Mouse (Mus musculus): Measurements from ENCODE around the gene Pdia3. TPM values are rescaled to one million over a fixed set of nuclear protein-coding genes. Genes with fewer than 3 reads are reported as not detected.
"Not testable (repeated sequence)": the region's sequence is repeated elsewhere in the genome, so short reads cannot be mapped to it uniquely, and the experiment has no call there.

Pdia3 gene
- total and polyA plus RNA-seq, 3 experiments = 385 to 1,644 (median 421) TPM

DNA sequence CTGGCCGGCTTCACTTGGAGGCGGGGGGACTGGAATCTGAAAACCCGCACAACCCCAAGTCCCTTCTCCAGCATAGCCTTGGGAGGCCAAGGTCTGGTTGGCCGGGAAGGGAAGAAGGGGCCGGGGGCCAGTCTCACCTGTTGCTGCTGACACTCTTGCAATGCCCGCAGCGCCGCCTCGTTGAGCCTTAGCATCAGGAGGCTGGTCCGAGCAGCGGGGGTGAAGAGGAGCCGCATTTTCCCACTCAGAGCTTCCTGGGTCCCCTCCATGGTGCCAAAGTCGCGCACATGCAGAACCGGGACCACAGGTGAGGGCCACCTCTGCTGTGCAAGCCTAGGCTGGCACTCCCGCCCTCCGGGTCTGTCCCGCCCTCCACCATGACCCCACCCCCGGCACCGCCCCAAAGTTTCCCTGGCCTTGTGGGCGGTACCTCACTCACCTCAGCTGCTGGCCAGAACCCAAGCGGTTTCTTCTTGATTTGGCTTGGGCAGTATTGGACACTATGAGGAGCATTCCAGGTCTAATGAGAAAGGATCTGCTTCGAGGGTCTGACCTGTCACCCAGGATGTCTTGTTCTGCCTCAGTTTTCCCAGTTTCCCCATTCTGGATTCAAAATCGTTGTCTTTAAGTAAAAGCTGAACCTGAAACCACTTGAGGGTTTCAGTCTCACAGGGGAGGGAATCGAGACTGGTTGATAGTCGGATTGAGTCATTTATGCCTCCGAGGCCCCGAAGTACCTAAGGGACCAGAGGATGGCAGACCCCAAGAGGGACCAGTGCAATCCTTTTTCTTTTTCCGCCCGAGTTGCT, 28.9 kb downstream of the Pdia3 start:
- peak; percentile 88 for DNase-seq

- DNase-seq = no peak
Observed at GRCm38 (mm10) chr2:121443068-121443349, 29.4 kb downstream of the Pdia3 start.

DNA sequence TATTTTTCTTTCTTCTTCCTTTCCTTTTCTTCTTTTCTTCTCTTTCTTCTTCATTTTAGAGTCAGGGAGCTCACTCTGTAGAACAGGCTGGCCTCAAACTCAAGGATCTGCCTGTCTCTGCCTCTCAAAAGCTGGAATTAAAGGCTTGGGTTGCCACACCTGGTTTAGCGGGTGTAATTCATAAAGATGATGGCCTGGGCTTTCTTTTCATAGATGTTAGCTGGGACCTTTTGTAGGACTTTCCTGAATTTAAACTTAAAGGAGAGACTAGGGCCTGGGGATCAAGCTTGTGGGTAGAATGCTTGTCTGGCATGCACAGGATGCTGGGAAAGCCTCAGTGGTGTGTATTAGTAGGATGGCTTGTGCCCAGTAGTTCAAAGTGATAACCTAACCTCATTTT, 30.6 kb downstream of the Pdia3 start, which contains the start of gene Ell3:
Gene Ell3, minus strand, starts transcription at position 101 of the 400 bp plus-strand sequence.
- DNase-seq = no peak

DNA sequence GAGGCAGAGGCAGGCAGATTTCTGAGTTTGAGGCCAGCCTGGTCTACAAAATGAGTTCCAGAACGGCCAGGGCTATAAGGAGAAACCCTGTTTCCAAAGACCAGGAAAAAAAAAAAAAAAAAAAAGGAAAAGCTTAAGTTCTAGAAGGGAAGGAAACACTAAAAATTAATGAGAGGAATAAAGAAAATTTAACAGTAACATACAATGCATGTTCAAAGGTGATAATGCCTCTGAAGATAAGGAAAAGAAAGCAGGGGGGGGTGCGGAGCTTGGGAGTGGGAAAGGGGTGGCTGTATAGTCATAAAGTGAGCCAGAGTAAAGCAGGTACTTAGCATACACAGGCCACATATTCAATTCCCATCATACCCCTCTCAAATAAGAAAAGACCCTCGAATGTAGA, 31.5 kb downstream of the Pdia3 start:
- no peak for DNase-seq

GRCm38 (mm10) chr2:121446506-121446905, 32.9 kb downstream of the Pdia3 start:
- DNase-seq = peak; percentile 48

DNA sequence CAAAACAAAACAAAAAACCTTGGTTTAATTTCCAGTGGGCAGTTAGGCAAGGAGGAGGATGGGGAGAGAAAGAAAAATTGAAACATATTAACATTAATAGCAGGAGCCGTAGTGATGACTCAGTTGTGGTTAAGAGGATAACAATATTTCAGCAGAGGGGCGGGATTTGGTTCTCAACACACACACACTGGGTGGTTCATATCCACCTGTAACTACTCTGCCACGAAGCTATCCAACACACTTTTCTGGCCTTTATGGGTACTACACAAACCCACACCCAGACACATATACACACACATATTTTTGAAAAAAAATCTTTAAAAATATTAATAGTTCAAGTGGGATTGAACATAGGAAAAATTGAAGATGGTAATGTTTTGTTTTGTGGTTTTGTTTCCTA, 33.4 kb downstream of the Pdia3 start:
- no peak for DNase-seq

DNA sequence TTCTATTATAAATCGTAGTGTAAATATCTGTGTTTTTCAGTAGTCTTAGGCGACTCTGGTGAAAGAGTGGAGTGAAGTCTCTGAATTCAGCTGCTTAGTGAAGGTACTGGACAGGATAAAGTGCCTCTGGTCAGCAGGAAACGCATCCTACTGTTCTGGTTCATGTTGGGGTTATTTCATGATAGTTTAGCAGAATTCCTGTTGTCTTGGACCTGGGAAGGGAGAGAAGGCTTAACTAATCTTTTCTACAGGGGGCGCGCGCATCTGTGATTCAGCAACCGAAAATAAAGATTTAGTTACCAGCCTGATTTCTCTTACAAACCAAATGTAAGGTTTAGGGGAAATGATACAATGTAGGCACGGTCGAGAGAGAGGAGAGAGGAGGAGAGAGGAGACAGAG, 34.6 kb downstream of the Pdia3 start:
- DNase-seq = peak; percentile 59

- peak; percentile 100 for DNase-seq
Observed at GRCm38 (mm10) chr2:121448739-121449535, 35.4 kb downstream of the Pdia3 start, which contains the start of gene Serf2. Gene Serf2, plus strand, starts transcription at chr2:121449195.

GRCm38 (mm10) chr2:121449545-121450011, 36.0 kb downstream of the Pdia3 start:
- no peak for DNase-seq

GRCm38 (mm10) chr2:121450093-121450492, 36.5 kb downstream of the Pdia3 start:
- peak; percentile 42 for DNase-seq

DNA sequence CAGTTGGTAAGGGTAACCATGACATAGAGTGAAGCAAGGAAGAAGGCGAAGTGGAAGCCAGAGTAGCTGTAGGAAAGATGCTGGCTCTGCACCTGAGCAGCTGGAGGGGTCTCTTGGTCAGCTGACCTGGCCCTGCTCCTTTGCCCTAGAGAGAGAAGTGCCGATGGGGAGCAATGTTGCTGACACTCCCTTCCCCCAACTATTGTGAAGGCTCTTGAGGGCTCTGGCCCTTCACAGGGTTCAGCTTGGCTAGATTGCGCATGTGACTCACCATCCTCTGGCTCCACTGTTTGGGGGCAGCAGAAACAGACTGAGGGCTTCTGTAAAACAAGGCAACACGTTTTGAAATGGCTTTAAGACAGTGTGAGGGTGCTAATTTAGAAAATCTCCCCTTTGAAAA, 38.8 kb downstream of the Pdia3 start:
- peak; percentile 29 for DNase-seq

DNA sequence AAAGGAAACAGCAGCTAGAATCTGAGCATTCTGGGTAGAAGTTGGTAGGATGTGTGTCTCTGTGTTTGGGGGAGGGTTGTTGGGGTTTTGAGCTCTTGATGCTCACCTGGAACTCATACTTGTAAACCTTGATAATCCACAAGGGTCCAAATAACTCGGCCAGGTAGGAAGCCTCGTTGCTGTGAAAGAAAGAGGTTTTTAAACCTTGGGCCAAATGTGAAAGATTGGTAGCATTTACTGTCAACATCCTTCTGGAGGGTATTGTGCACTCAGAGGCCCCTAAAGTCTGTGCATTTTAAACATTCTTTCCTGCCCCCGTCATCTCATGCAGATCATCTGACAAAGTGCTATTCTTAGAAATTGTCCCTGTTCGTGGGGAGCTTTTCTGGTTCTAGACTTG, 39.4 kb downstream of the Pdia3 start, which contains the start of gene Hypk:
Gene Hypk, plus strand, starts transcription at position 301 of the 400 bp plus-strand sequence.
- no peak for DNase-seq

DNA sequence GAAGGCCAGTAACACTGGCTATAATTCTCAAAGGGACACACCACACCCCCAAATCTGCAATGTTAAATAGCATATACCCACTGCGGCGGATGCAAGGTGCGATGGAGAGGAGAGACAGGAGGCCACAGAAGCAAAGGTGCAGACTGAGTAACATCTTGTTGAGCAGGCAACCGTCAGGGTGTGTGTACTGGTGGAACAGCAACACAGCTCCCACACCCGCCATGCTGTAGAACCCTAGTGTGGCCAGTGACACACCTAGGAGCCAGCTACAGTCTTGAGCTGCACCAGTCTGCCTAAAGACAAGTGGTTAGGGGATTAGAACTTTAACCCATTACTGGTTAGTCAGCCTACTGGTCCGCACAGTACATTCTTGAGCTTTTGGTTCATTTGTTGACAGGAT, 40.3 kb downstream of the Pdia3 start:
- DNase-seq = no peak

DNA sequence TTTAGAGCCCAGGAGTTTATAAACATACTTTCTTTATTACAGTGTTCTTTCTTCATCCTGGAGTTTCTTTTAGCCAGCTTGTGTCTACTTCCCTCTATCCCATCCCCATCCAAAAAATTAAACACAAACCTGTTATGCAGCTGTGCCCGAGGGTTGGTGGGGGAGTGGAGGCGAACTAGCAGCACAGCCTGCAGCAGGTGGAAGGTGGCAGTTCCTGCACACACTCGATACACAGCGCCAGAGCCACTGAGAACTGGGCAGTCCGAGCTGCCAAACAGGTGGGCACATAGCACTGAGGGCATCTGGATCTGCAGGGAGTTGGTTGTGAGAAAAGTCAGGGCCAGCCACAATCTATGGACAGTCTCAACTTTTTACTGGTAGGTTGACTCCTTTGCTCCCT, 42.0 kb downstream of the Pdia3 start:
- DNase-seq = no peak

DNA sequence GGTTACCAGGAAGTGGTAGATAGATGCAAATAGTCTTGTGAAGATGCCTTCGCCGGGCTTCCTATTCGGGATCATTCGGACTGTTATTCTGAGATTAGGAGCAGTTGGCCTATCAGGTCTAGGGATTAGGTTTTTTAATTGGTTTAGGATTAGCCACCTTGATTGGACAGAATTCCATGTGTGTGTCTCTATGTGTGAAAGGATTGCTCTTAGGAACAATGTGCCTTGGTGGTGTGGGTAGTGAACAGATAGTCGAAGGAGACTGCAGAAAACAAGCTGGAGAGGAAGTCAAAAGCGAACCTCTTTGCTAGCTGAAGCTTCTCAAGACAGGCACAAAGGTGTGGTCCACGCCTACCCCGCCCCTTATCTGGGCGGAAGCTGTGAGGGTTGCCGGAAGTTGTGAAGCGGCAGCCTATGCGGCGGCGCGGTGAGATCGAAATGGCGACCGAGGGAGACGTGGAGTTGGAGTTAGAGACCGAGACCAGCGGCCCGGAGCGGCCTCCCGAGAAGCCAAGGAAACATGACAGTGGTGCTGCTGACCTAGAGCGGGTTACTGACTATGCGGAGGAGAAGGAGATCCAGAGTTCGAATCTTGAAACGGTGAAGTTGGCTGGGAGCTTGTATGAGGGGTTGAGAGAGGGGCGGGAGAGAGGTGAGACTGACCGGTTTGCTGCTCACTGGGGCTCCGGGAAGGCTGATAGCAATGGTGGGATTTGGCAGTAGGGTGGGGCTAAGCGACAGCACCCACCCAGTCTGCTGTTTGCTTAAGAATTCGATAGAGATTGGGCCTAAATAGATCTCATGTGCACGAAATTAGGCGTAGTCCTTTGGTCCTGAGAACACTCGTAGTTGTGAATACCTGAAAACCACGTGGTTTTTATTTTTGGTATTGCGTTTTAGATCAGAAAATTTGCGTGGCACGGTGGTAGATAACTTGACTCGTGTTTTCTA, 43.4 kb downstream of the Pdia3 start, which contains the start of gene Serinc4:
Gene Serinc4, minus strand, starts transcription at position 90 of the 951 bp plus-strand sequence.
- DNase-seq = peak; percentile 91

DNA sequence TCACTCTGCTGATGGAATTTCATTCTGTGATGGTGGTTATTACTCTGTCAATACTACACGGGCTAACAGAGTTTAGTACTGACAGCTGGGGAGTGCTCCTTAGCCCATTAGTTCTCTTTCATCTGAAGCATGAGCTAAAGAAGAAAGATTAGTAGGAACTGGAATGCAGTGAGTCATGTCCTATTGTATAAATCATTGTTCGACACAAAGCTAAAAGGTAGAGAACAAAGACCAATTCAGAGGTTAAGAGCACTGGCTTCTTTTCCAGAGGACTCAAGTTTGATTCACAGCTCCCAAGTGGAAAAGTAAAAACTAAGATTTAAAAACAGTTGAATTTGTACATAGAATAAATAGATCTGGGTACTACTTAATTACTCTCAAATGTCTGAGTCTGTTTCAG, 46.5 kb downstream of the Pdia3 start:
- DNase-seq = no peak

- DNase-seq = not testable (repeated sequence)
Observed at GRCm38 (mm10) chr2:121468982-121469381, 55.4 kb downstream of the Pdia3 start.

- not testable (repeated sequence) for DNase-seq
Observed at GRCm38 (mm10) chr2:121472783-121473182, 59.2 kb downstream of the Pdia3 start.

GRCm38 (mm10) chr2:121473301-121474179, 60.0 kb downstream of the Pdia3 start, which contains the start of gene Mfap1b:
Gene Mfap1b, minus strand, starts transcription at chr2:121474067.
- DNase-seq = peak; percentile 86

- DNase-seq = no peak
Observed at GRCm38 (mm10) chr2:121474180-121474535, 60.6 kb downstream of the Pdia3 start.

DNA sequence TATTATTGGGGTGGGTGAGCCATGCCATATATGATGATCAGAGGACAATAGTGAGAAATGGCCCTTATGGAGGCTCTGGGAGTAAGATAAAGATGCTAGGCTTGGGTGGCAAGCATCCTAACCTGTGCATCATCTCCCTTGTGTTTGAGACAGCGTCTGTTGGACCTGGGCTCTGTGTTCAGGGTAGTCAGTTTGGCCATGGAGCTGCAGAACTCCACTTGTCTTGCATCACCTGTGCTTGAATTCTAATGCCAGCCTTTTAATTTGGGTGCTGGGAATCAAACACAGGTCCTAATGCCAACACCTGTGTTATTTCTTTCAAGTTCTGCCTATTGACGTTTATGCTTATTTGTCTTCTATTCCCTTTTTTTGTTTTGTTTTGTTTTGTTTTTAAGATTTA, 61.7 kb downstream of the Pdia3 start:
- not testable (repeated sequence) for DNase-seq

All from adrenal gland, adult 2 months (tissue).